Mouse (Mus musculus): ENCODE results near the gene Bicc1.

DNA sequence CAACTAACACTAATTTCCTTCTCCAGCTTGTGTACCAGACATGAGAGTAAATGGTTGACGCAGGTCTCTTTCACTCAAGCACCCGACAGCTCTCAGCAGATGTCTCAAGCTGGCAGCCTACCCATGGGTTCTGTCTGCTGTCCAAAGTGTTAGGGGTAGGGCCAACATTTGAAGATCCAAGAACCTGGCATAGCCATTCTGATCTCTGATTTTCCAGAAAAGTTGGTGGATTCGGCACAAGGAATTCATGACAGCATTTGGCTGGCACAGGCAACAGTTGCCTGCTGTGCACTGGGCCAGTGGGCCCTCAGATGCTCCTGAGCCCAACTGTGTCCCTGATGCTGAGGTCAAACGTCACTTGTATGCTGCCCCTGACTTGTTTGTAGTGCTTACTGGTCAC lies 130.5 kb downstream of the Bicc1 start:
- TF ChIP-seq CTCF (IDR thresholded peaks at IDR 0.05; ENCODE audit: low read depth, low read length): no peak
- no peak for TF ChIP-seq POLR2A (IDR thresholded peaks at IDR 0.05; ENCODE audit: insufficient read depth, low read length)
